Mouse (Mus musculus): ENCODE results near the gene Sel1l. TPM values are rescaled to one million over a fixed set of nuclear protein-coding genes. Genes with fewer than 3 reads are reported as not detected.

Sel1l gene
- polyA plus RNA-seq, 1 experiment from 2014 or later: 66.2 TPM

- H3K9me3 ChIP-seq (replicated peaks): no peaks in the 10 kb centered on the region
- peaks cover 22% of the 10 kb centered on the region for H3K36me3 ChIP-seq
- no peak for ATAC-seq (ENCODE audit: insufficient number of reproducible peaks, low FRiP score)
- H3K4me2 ChIP-seq: no peak overlapping the region
- no peak overlapping the region for H3K27ac ChIP-seq (ENCODE audit: poor library complexity, severe bottlenecking)
- H3K4me1 ChIP-seq (replicated peaks): peaks cover 18% of the 10 kb centered on the region; the same call in 1 of the 2 replicates
- H3K4me3 ChIP-seq: no peak overlapping the region
- 87% methylated on average over 6 of the region's 6 CpGs for WGBS
- H3K27me3 ChIP-seq (replicated peaks): no peaks in the 10 kb centered on the region
- no peak overlapping the region for H3K9ac ChIP-seq
Measured at GRCm38 (mm10) chr12:91846038-91846437, 2.9 kb downstream of the Sel1l start.

GRCm38 (mm10) chr12:91845393-91845792, 3.6 kb downstream of the Sel1l start:
- Histone ChIP-seq H3K9ac (no peak overlapping the region), H3K36me3 (peaks cover 28% of the 10 kb centered on the region), H3K4me2 (no peak overlapping the region), H3K9me3 (replicated peaks) (no peaks in the 10 kb centered on the region), H3K4me3 (no peak overlapping the region), H3K27me3 (replicated peaks) (no peaks in the 10 kb centered on the region), H3K4me1 (replicated peaks) (peaks cover 18% of the 10 kb centered on the region; the same call in 1 of the 2 replicates), H3K27ac (ENCODE audit: poor library complexity, severe bottlenecking) (no peak overlapping the region)
- 90% methylated on average over 9 of the region's 9 CpGs for WGBS
- ATAC-seq (ENCODE audit: insufficient number of reproducible peaks, low FRiP score): no peak

- no peak for ATAC-seq (ENCODE audit: insufficient number of reproducible peaks, low FRiP score)
- peaks cover 18% of the 10 kb centered on the region; the same call in 1 of the 2 replicates for H3K4me1 ChIP-seq (replicated peaks)
- 72% methylated on average over 4 of the region's 4 CpGs for WGBS
- no peak overlapping the region for H3K27ac ChIP-seq (ENCODE audit: poor library complexity, severe bottlenecking)
- peaks cover 34% of the 10 kb centered on the region for H3K36me3 ChIP-seq
- no peaks in the 10 kb centered on the region for H3K27me3 ChIP-seq (replicated peaks)
- no peak overlapping the region for H3K4me2 ChIP-seq
- no peaks in the 10 kb centered on the region for H3K9me3 ChIP-seq (replicated peaks)
- no peak overlapping the region for H3K9ac ChIP-seq
- no peak overlapping the region for H3K4me3 ChIP-seq
Measured at GRCm38 (mm10) chr12:91844542-91844941, 4.4 kb downstream of the Sel1l start.

- H3K27ac ChIP-seq (ENCODE audit: poor library complexity, severe bottlenecking): no peak overlapping the region
- H3K27me3 ChIP-seq (replicated peaks): no peaks in the 10 kb centered on the region
- WGBS: 97% methylated on average over 13 of the region's 13 CpGs
- ATAC-seq (ENCODE audit: insufficient number of reproducible peaks, low FRiP score): no peak
- H3K9me3 ChIP-seq (replicated peaks): no peaks in the 10 kb centered on the region
- peaks cover 40% of the 10 kb centered on the region for H3K36me3 ChIP-seq
- no peak overlapping the region for H3K9ac ChIP-seq
- H3K4me1 ChIP-seq (replicated peaks): peaks cover 18% of the 10 kb centered on the region; the same call in 1 of the 2 replicates
- no peak overlapping the region for H3K4me3 ChIP-seq
- H3K4me2 ChIP-seq: no peak overlapping the region
Measured at GRCm38 (mm10) chr12:91843888-91844287, 5.1 kb downstream of the Sel1l start.

- H3K36me3 ChIP-seq: peaks cover 61% of the 10 kb centered on the region
- no peak overlapping the region for H3K27ac ChIP-seq (ENCODE audit: poor library complexity, severe bottlenecking)
- H3K4me3 ChIP-seq: no peak overlapping the region
- no peaks in the 10 kb centered on the region for H3K27me3 ChIP-seq (replicated peaks)
- H3K4me1 ChIP-seq (replicated peaks): 0 out of 2 replicates have a peak, but pooled peaks cover 2% of the 10 kb centered on the region
- 86% methylated on average over 6 of the region's 6 CpGs for WGBS
- no peak for ATAC-seq (ENCODE audit: insufficient number of reproducible peaks, low FRiP score)
- H3K9me3 ChIP-seq (replicated peaks): no peaks in the 10 kb centered on the region
- no peak overlapping the region for H3K4me2 ChIP-seq
- no peak overlapping the region for H3K9ac ChIP-seq
Measured at GRCm38 (mm10) chr12:91841714-91842113, 7.2 kb downstream of the Sel1l start.

- Histone ChIP-seq H3K9me3 (replicated peaks) (no peaks in the 10 kb centered on the region), H3K36me3 (peaks cover 85% of the 10 kb centered on the region), H3K4me3 (no peak overlapping the region), H3K4me2 (no peak overlapping the region), H3K4me1 (replicated peaks) (no peaks in the 10 kb centered on the region), H3K27ac (ENCODE audit: poor library complexity, severe bottlenecking) (no peak overlapping the region), H3K9ac (no peak overlapping the region), H3K27me3 (replicated peaks) (no peaks in the 10 kb centered on the region)
- ATAC-seq (ENCODE audit: insufficient number of reproducible peaks, low FRiP score): no peak
- WGBS: 71% methylated on average over 7 of the region's 7 CpGs
Measured at GRCm38 (mm10) chr12:91838261-91838660, 10.7 kb downstream of the Sel1l start.

GRCm38 (mm10) chr12:91837401-91838065, 11.4 kb downstream of the Sel1l start:
- Histone ChIP-seq H3K4me1 (replicated peaks) (no peaks in the 10 kb centered on the region), H3K27me3 (replicated peaks) (no peaks in the 10 kb centered on the region), H3K9me3 (replicated peaks) (no peaks in the 10 kb centered on the region), H3K9ac (no peak overlapping the region), H3K4me2 (no peak overlapping the region), H3K36me3 (peaks cover 88% of the 10 kb centered on the region), H3K4me3 (no peak overlapping the region), H3K27ac (ENCODE audit: poor library complexity, severe bottlenecking) (no peak overlapping the region)
- ATAC-seq (ENCODE audit: insufficient number of reproducible peaks, low FRiP score): no peak
- WGBS: 68% methylated on average over 7 of the region's 7 CpGs

GRCm38 (mm10) chr12:91833939-91834333, 15.0 kb downstream of the Sel1l start:
- 83% methylated on average over 5 of the region's 5 CpGs for WGBS
- no peak overlapping the region for H3K4me2 ChIP-seq

GRCm38 (mm10) chr12:91833237-91833938, 15.6 kb downstream of the Sel1l start:
- Histone ChIP-seq H3K4me2 (no peak overlapping the region), H3K9ac (no peak overlapping the region), H3K27ac (ENCODE audit: poor library complexity, severe bottlenecking) (no peak overlapping the region), H3K36me3 (peaks cover 75% of the 10 kb centered on the region), H3K27me3 (replicated peaks) (no peaks in the 10 kb centered on the region), H3K4me3 (no peak overlapping the region), H3K4me1 (replicated peaks) (no peaks in the 10 kb centered on the region), H3K9me3 (replicated peaks) (no peaks in the 10 kb centered on the region)
- no peak for ATAC-seq (ENCODE audit: insufficient number of reproducible peaks, low FRiP score)
- 87% methylated on average over 3 of the region's 3 CpGs for WGBS

More at GRCm38 (mm10) chr12:91833939-91834333, 15.0 kb downstream of the Sel1l start:
- ATAC-seq (ENCODE audit: insufficient number of reproducible peaks, low FRiP score): no peak
- no peak overlapping the region for H3K27ac ChIP-seq (ENCODE audit: poor library complexity, severe bottlenecking)
- no peak overlapping the region for H3K9ac ChIP-seq
- H3K27me3 ChIP-seq (replicated peaks): no peaks in the 10 kb centered on the region
- H3K36me3 ChIP-seq: peaks cover 77% of the 10 kb centered on the region
- H3K9me3 ChIP-seq (replicated peaks): no peaks in the 10 kb centered on the region
- H3K4me1 ChIP-seq (replicated peaks): no peaks in the 10 kb centered on the region
- H3K4me3 ChIP-seq: no peak overlapping the region

- WGBS: 90% methylated on average over 7 of the region's 7 CpGs
- H3K36me3 ChIP-seq: peaks cover 71% of the 10 kb centered on the region
Measured at GRCm38 (mm10) chr12:91831410-91831809, 17.5 kb downstream of the Sel1l start.

GRCm38 (mm10) chr12:91820461-91820860, 28.5 kb downstream of the Sel1l start:
- H3K27ac ChIP-seq (ENCODE audit: poor library complexity, severe bottlenecking): no peak overlapping the region
- H3K4me1 ChIP-seq (replicated peaks): no peaks in the 10 kb centered on the region
- no peak for ATAC-seq (ENCODE audit: insufficient number of reproducible peaks, low FRiP score)
- H3K27me3 ChIP-seq (replicated peaks): no peaks in the 10 kb centered on the region
- H3K36me3 ChIP-seq: peaks cover 63% of the 10 kb centered on the region
- no peak overlapping the region for H3K4me2 ChIP-seq
- WGBS: 95% methylated on average over 12 of the region's 12 CpGs
- no peaks in the 10 kb centered on the region for H3K9me3 ChIP-seq (replicated peaks)
- H3K9ac ChIP-seq: no peak overlapping the region
- no peak overlapping the region for H3K4me3 ChIP-seq

More at GRCm38 (mm10) chr12:91831410-91831809, 17.5 kb downstream of the Sel1l start:
- Histone ChIP-seq H3K4me1 (replicated peaks) (no peaks in the 10 kb centered on the region), H3K9ac (no peak overlapping the region), H3K9me3 (replicated peaks) (no peaks in the 10 kb centered on the region), H3K27me3 (replicated peaks) (no peaks in the 10 kb centered on the region), H3K4me3 (no peak overlapping the region), H3K4me2 (no peak overlapping the region), H3K27ac (ENCODE audit: poor library complexity, severe bottlenecking) (no peak overlapping the region)
- no peak for ATAC-seq (ENCODE audit: insufficient number of reproducible peaks, low FRiP score)

Measured in heart, embryonic 12.5 days (tissue).